Mouse (Mus musculus) lung, adult 2 months (tissue): ENCODE measurements around the gene Hsd3b6.

ENCODE experiments used
- CTCF ChIP-seq: fragments of 200-500 bp; IDR thresholded peaks from 2 replicates; pipeline ENCODE4 v1.5.1; 2011; ENCODE audit warnings: mild to moderate bottlenecking, low read length, control low read depth; ENCODE audit not compliant: insufficient read depth
- POLR2A ChIP-seq: fragments of 200-500 bp; IDR thresholded peaks from 2 replicates; pipeline ENCODE4 v1.6.1; 2011; ENCODE audit warnings: low read depth, mild to moderate bottlenecking, control low read depth, low read length, borderline replicate concordance; ENCODE audit errors: extremely low read depth

GRCm38 (mm10) chr3:98780921-98781320 lies 33.3 kb downstream of the Hsd3b6 start:
- TF ChIP-seq POLR2A: no peak
- no peak for TF ChIP-seq CTCF
